Mouse (Mus musculus) forebrain, postnatal 0 days (tissue): ENCODE data around the gene Ctso. TPM values are rescaled to one million over a fixed set of nuclear protein-coding genes. Genes with fewer than 3 reads are reported as not detected.

Source experiments
- ATAC-seq: fragments of 200-750 bp; cut with Nextera tagmentation; 2 replicates; pipeline ENCODE4 v1.8.0; 2017; ENCODE audit warnings: mild to moderate bottlenecking, moderate library complexity
- DNase-seq: peaks from one replicate; pipeline ENCODE4 v3.0.0-alpha.2; 2015
- H3K27ac ChIP-seq: fragments of 300-500 bp; sonication (generic); 2 replicates; pipeline ENCODE4 v1.5.1; 2014; ENCODE audit warnings: low read depth, mild to moderate bottlenecking, antibody characterized with exemption, low read length, moderate library complexity, mixed read lengths
- H3K27me3 ChIP-seq: fragments of 300-500 bp; sonication (generic); 2 replicates; pipeline ENCODE4 v1.6.1; 2014; ENCODE audit warnings: mild to moderate bottlenecking, low read length, mixed read lengths; ENCODE audit not compliant: insufficient read depth
- H3K36me3 ChIP-seq: fragments of 300-500 bp; sonication (generic); 2 replicates; pipeline ENCODE4 v1.6.1; 2014; ENCODE audit warnings: mild to moderate bottlenecking, moderate library complexity; ENCODE audit not compliant: insufficient read depth
- H3K4me1 ChIP-seq: fragments of 300-500 bp; sonication (generic); 2 replicates; pipeline ENCODE4 v1.6.1; 2014; ENCODE audit warnings: antibody characterized with exemption; ENCODE audit not compliant: insufficient read depth
- H3K4me2 ChIP-seq: fragments of 300-500 bp; sonication (generic); 2 replicates; pipeline ENCODE4 v1.6.1; 2014; ENCODE audit warnings: low read depth, mild to moderate bottlenecking, moderate library complexity
- H3K4me3 ChIP-seq: fragments of 300-500 bp; sonication (generic); 2 replicates; pipeline ENCODE4 v1.5.1; 2014; ENCODE audit warnings: low read depth, low read length, mixed read lengths
- H3K9ac ChIP-seq: fragments of 300-500 bp; sonication (generic); 2 replicates; pipeline ENCODE4 v1.6.1; 2014; ENCODE audit warnings: mild to moderate bottlenecking
- H3K9me3 ChIP-seq: fragments of 300-500 bp; sonication (generic); 2 replicates; pipeline ENCODE4 v1.6.1; 2016; ENCODE audit warnings: low read length
- CTCF ChIP-seq: sonication (generic); IDR thresholded peaks from 2 replicates; pipeline ENCODE4 v1.5.1; 2016; ENCODE audit warnings: antibody characterized with exemption, control low read depth, low read depth
- WGBS: fragments of 180-500 bp; shearing (Covaris S2); extraction: QIAGEN DNeasy Blood & Tissue Kit; methylation state at CpG from one replicate; pipeline ENCODE4 v1.1.7; 2014; 5-methylcytosine and 5-hydroxymethylcytosine counted together
- polyA plus RNA-seq: library from polyadenylated mRNA; unstranded; fragments of >200 nt; fragmentation: Nextera tagmentation; extraction: Ambion mirVana; gene quantifications from 2 replicates; pipeline ENCODE4 v1.2.1, GENCODE M21; 2015
- total RNA-seq: library from RNA; depleted of rRNA; stranded (reverse); fragments of >200 nt; gene quantifications from 2 replicates; pipeline ENCODE4 v1.2.3, GENCODE M21; 2014

The Ctso gene
- total and polyA plus RNA-seq, 2 experiments from 2014 or later, result 6.1 to 13.6 TPM

DNA sequence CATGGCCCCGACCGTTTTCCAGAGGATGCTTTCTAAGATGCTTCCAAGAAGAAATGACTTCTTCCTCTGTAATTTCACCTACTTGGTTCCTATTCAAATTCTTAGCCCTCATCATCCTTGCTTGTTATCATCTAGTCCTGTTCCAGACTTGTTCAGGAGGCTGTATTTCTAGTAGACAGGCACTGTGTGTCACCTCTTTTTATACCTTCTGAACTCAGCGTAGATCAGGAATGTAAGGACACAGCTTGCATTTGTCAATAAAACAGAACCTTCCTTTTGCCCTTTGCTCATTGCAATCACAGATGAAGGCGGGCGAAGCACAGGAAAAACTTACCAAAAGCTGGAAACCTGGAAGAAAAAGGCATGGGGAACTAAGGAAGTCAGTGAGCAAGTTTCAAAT is 49.6 kb downstream of the Ctso start, which contains the start of gene Asic5:
Gene Asic5, plus strand, starts transcription at position 301 of the 400 bp plus-strand sequence.
- Histone ChIP-seq H3K4me2 (no peak within 1 kb of the TSS), H3K36me3 (no peaks in the 10 kb centered on the region), H3K4me3 (no peak within 1 kb of the TSS), H3K27ac (no peak within 1 kb of the TSS), H3K4me1 (no peaks in the 10 kb centered on the region), H3K9ac (no peak within 1 kb of the TSS), H3K9me3 (no peaks in the 10 kb centered on the region), H3K27me3 (no peaks in the 10 kb centered on the region)
- WGBS, result 97% methylated on average over 5 of the region's 5 CpGs
- DNase-seq (no peak), ATAC-seq (no peak)
- no peak for TF ChIP-seq CTCF

- 67% methylated on average over 8 of the region's 8 CpGs for WGBS
- no peaks in the 10 kb centered on the region for H3K36me3 ChIP-seq
- H3K27me3 ChIP-seq, result no peaks in the 10 kb centered on the region
These were observed 50.9 kb downstream of the Ctso start for GRCm38 (mm10) chr3:81983120-81983895.

GRCm38 (mm10) chr3:81985100-81985499 is 52.7 kb downstream of the Ctso start:
- 38% methylated on average over 1 of the region's 1 CpGs for WGBS
- no peak overlapping the region for H3K4me2 ChIP-seq
- H3K9ac ChIP-seq, result no peak overlapping the region

More at GRCm38 (mm10) chr3:81983120-81983895, 50.9 kb downstream of the Ctso start:
- no peak overlapping the region for H3K4me2 ChIP-seq
- TF ChIP-seq CTCF, result no peak
- no peaks in the 10 kb centered on the region for H3K4me1 ChIP-seq
- DNase-seq (no peak), ATAC-seq (no peak)
- no peak overlapping the region for H3K4me3 ChIP-seq
- H3K9ac ChIP-seq, result no peak overlapping the region
- no peak overlapping the region for H3K27ac ChIP-seq
- no peaks in the 10 kb centered on the region for H3K9me3 ChIP-seq

DNA sequence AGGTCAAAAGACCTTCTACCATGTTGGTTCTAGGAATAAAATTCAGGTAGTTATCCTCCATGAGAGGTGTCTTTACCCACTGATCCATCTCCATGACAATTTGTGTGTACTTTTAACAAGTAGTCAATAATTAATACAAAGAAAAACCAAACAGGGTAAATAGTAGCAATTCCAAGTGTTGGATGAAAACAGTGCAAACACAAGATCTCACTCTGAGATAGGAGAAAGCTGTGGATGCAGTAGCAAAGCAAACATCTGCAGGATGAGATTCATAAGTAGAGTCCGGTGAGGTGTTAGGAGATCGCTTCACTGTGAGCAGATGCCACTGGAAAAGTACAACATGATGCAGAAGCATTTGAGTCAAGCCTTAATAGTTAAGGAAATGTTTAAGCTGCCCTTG is 53.7 kb downstream of the Ctso start:
- no peak overlapping the region for H3K4me3 ChIP-seq
- no peak overlapping the region for H3K4me2 ChIP-seq
- no peaks in the 10 kb centered on the region for H3K4me1 ChIP-seq
- ATAC-seq (no peak), DNase-seq (no peak)
- H3K9ac ChIP-seq, result no peak overlapping the region
- 99% methylated on average over 2 of the region's 2 CpGs for WGBS
- no peaks in the 10 kb centered on the region for H3K36me3 ChIP-seq
- no peak overlapping the region for H3K27ac ChIP-seq
- TF ChIP-seq CTCF, result no peak
- no peaks in the 10 kb centered on the region for H3K27me3 ChIP-seq
- no peaks in the 10 kb centered on the region for H3K9me3 ChIP-seq

More at GRCm38 (mm10) chr3:81985100-81985499, 52.7 kb downstream of the Ctso start:
- no peaks in the 10 kb centered on the region for H3K36me3 ChIP-seq
- DNase-seq (no peak), ATAC-seq (no peak; the same call in 1 of the 2 replicates)
- no peaks in the 10 kb centered on the region for H3K9me3 ChIP-seq
- no peak for TF ChIP-seq CTCF
- H3K27ac ChIP-seq, result no peak overlapping the region
- no peaks in the 10 kb centered on the region for H3K27me3 ChIP-seq
- H3K4me3 ChIP-seq, result no peak overlapping the region
- H3K4me1 ChIP-seq, result no peaks in the 10 kb centered on the region

- H3K36me3 ChIP-seq, result no peaks in the 10 kb centered on the region
- no peak overlapping the region for H3K4me3 ChIP-seq
- TF ChIP-seq CTCF, result no peak
- ATAC-seq (no peak), DNase-seq (no peak)
- 97% methylated on average over 3 of the region's 3 CpGs for WGBS
- H3K9ac ChIP-seq, result no peak overlapping the region
- H3K4me1 ChIP-seq, result no peaks in the 10 kb centered on the region
- no peaks in the 10 kb centered on the region for H3K9me3 ChIP-seq
- H3K4me2 ChIP-seq, result no peak overlapping the region
- no peaks in the 10 kb centered on the region for H3K27me3 ChIP-seq
- no peak overlapping the region for H3K27ac ChIP-seq
These were observed 55.2 kb downstream of the Ctso start for GRCm38 (mm10) chr3:81987628-81988027.

- no peaks in the 10 kb centered on the region for H3K36me3 ChIP-seq
- no peaks in the 10 kb centered on the region for H3K4me1 ChIP-seq
- no peaks in the 10 kb centered on the region for H3K27me3 ChIP-seq
- no peak for ATAC-seq
- H3K4me2 ChIP-seq, result no peak overlapping the region
- H3K9me3 ChIP-seq, result no peaks in the 10 kb centered on the region
- no peak overlapping the region for H3K27ac ChIP-seq
- 49% methylated on average over 2 of the region's 2 CpGs for WGBS
- H3K4me3 ChIP-seq, result no peak overlapping the region
- no peak overlapping the region for H3K9ac ChIP-seq
- no peak for DNase-seq
- no peak for TF ChIP-seq CTCF
These were observed 57.3 kb downstream of the Ctso start for GRCm38 (mm10) chr3:81989692-81990141.

DNA sequence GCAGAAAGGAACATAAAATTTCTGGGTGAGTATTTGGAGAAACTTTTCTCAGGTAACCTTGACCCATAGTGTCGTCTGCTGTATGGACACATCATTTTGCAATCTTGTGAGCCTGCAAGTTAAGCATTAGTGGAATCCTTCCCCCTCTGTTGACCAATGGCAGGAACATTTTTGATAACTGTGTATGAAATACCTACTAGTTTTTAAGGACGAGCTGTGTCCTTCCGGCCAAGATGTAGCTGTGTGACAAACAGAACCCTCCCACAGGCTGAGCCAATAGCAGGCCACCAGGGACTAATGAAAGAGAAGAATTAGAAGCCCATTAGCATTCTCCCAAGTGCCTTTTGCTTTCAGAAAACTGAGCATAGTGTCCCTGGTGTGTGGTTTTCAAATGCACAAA is 58.1 kb downstream of the Ctso start:
- Histone ChIP-seq H3K4me1 (no peaks in the 10 kb centered on the region), H3K9ac (no peak overlapping the region), H3K27me3 (no peaks in the 10 kb centered on the region), H3K36me3 (no peaks in the 10 kb centered on the region), H3K27ac (no peak overlapping the region), H3K9me3 (no peaks in the 10 kb centered on the region), H3K4me3 (no peak overlapping the region), H3K4me2 (no peak overlapping the region)
- DNase-seq (no peak), ATAC-seq (no peak)
- no peak for TF ChIP-seq CTCF
- WGBS, result 60% methylated on average over 3 of the region's 3 CpGs
